Mouse (Mus musculus): Measurements from ENCODE around the gene Ubxn2a. TPM values are rescaled to one million over a fixed set of nuclear protein-coding genes. Genes with fewer than 3 reads are reported as not detected.
A peak's percentile ranks its signal among the peaks of the same experiment; 100 is the strongest.

Gene Ubxn2a
- total and polyA plus RNA-seq, 3 experiments = 21.9 to 22.8 TPM; not detected in 1

DNA sequence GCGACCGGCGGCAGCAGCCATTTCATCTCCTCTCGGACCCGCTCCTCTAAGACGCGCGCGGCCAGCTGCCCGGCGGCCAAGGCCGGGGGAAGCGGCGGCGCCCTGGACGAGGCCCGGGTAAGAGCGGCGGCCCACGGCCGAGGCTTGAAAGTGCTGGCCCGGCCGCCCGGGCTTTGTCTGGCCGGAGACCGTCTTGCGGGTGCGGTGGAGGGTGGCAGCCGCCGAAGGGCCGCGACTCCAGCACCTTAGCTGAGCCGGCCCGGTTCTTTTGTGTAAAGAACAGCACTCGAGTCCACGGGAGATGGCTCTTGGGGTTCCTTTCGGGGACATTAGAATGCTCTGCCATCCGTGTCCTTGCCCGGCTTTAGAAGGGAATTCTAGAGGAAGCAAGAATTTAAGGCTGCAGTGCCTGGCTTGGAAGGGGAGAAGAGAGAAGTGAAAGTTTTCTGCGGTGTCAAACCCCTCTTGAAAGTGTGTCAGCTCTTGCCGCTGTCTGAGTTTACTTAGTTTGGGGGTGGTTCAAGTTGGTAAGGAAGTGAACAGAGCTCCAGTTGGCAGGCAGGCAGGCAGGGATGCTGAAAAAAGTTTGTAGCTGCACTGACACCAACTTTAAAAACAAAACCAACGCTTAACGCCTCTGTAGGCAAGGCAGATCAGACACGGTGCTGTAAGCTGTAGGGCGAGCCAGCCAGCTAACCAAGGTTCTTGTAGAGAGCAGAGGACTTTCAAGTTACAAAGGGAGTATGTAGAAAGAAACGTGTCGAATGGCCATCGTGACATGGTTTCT is 10.5 kb upstream of the Ubxn2a start:
- TF ChIP-seq ZC3H11A (IDR thresholded peaks at IDR 0.05; ENCODE audit: low read depth, low read length) (no peak), CHD1 (IDR thresholded peaks at IDR 0.05; ENCODE audit: low read depth, low read length) (peak; percentile 71; the same call in 1 of the 2 replicates), NELFE (IDR thresholded peaks at IDR 0.05; ENCODE audit: low read depth, low read length) (peak; percentile 46), HCFC1 (IDR thresholded peaks at IDR 0.05; ENCODE audit: low read depth, low read length) (no peak), NRF1 (IDR thresholded peaks at IDR 0.05; ENCODE audit: insufficient read depth, low read depth, low read length, poor library complexity, severe bottlenecking) (no peak), MAZ (IDR thresholded peaks at IDR 0.05; ENCODE audit: low read depth, low read length) (no peak), MAFK (IDR thresholded peaks at IDR 0.05; ENCODE audit: borderline replicate concordance, low read depth, low read length) (no peak), POLR2AphosphoS2 (IDR thresholded peaks at IDR 0.05; ENCODE audit: low read length) (no peak), ZKSCAN1 (IDR thresholded peaks at IDR 0.05; ENCODE audit: low read depth, low read length) (no peak), UBTF (IDR thresholded peaks at IDR 0.05; ENCODE audit: borderline replicate concordance, insufficient read depth, low read depth, low read length) (no peak), JUND (IDR thresholded peaks at IDR 0.05; ENCODE audit: low read depth, low read length) (no peak), MXI1 (IDR thresholded peaks at IDR 0.05; ENCODE audit: low read depth, low read length) (peak; percentile 79), MYB (IDR thresholded peaks at IDR 0.05; ENCODE audit: low read depth, low read length) (no peak), MYC (IDR thresholded peaks at IDR 0.05; ENCODE audit: low read depth, low read length) (no peak), CHD2 (IDR thresholded peaks at IDR 0.05; ENCODE audit: low read length) (no peak), USF2 (IDR thresholded peaks at IDR 0.05; ENCODE audit: borderline replicate concordance in 1 of 2, insufficient read depth in 1 of 2, low read depth in 1 of 2, low read length in 2 of 2) (no peak), TBP (IDR thresholded peaks at IDR 0.05; ENCODE audit: low read depth, low read length) (peak; percentile 58; the same call in 1 of the 2 replicates), TAL1 (IDR thresholded peaks at IDR 0.05; ENCODE audit: low read length) (no peak), USF1 (IDR thresholded peaks at IDR 0.05; ENCODE audit: low read depth, low read length) (no peak), KAT2A (conservative IDR thresholded peaks at IDR 0.05; ENCODE audit: low read depth, low read length) (no peak), RCOR1 (IDR thresholded peaks at IDR 0.05; ENCODE audit: low read depth, low read length) (no peak), MAX (IDR thresholded peaks at IDR 0.05; ENCODE audit: low read length) (no peak), ZMIZ1 (IDR thresholded peaks at IDR 0.05; ENCODE audit: low read depth, low read length) (no peak; the same call in 1 of the 2 replicates), MEF2A (IDR thresholded peaks at IDR 0.05; ENCODE audit: extremely low read depth, insufficient replicate concordance, low read depth, low read length, poor library complexity, severe bottlenecking) (no peak), POLR2A (IDR thresholded peaks at IDR 0.05; ENCODE audit: control insufficient read depth in 1 of 2, insufficient read depth in 1 of 2, low read depth in 1 of 2, low read length in 2 of 2, poor library complexity in 1 of 2) (peak; percentile 20 to 70; a peak in 2 of 4 replicates), ZNF384 (IDR thresholded peaks at IDR 0.05; ENCODE audit: low read depth, low read length) (no peak), ETS1 (IDR thresholded peaks at IDR 0.05; ENCODE audit: low read depth, low read length) (no peak; the same call in 1 of the 2 replicates), GATA1 (IDR thresholded peaks at IDR 0.05; ENCODE audit: low read depth, low read length) (no peak), EP300 (IDR thresholded peaks at IDR 0.05; ENCODE audit: low read depth in 1 of 2, low read length in 2 of 2) (no peak; a peak in 1 of 4 replicates)
- peak; percentile 85 for DNase-seq (ENCODE audit: low read depth, low spot score)

More for the DNA sequence above, 10.5 kb upstream of the Ubxn2a start:
- Histone ChIP-seq H3K27me3 (ENCODE audit: control insufficient read depth in 1 of 2, insufficient read depth in 2 of 2, low read length in 2 of 2) (no peaks in the 10 kb centered on the region), H3K9ac (ENCODE audit: control insufficient read depth, low read depth, low read length, poor library complexity, severe bottlenecking) (peak overlapping the region; percentile 98), H3K4me1 (ENCODE audit: control insufficient read depth in 1 of 2, insufficient read depth in 2 of 2, low read length in 2 of 2) (peaks cover 9 to 10% of the 10 kb centered on the region in 2 experiments), H3K4me3 (ENCODE audit: control insufficient read depth in 1 of 2, insufficient read depth in 1 of 2, low read depth in 2 of 2, low read length in 2 of 2) (peak overlapping the region; percentile 93 to 98), H3K27ac (ENCODE audit: control insufficient read depth, low read depth, low read length) (peak overlapping the region; percentile 85), H3K9me3 (replicated peaks; ENCODE audit: insufficient read depth, low read length) (no peaks in the 10 kb centered on the region), H3K79me2 (ENCODE audit: control insufficient read depth, insufficient read depth, low read length, poor library complexity) (peaks cover 43% of the 10 kb centered on the region), H3K36me3 (ENCODE audit: control insufficient read depth in 1 of 2, insufficient read depth in 2 of 2, low read length in 2 of 2) (peaks cover 0 to 14% of the 10 kb centered on the region in 2 experiments; a peak in 2 of 4 replicates)
